Mouse (Mus musculus): ENCODE results near the gene Clk2.

GRCm38 (mm10) chr3:89193853-89194252 is 29.3 kb downstream of the Clk2 start:
- TF ChIP-seq CTCF (IDR thresholded peaks at IDR 0.05; ENCODE audit: control insufficient read depth, insufficient read depth, insufficient replicate concordance, low read depth, low read length): no peak
- TF ChIP-seq POLR2A (IDR thresholded peaks at IDR 0.05; ENCODE audit: control insufficient read depth, low read depth, low read length): no peak

All from testis, adult 2 months (tissue).